Mouse (Mus musculus): ENCODE results near the gene Olfr1508.

GRCm38 (mm10) chr14:52427686-52428085, 39.6 kb downstream of the Olfr1508 start:
- TF ChIP-seq MAX (IDR thresholded peaks at IDR 0.05; ENCODE audit: low read depth) (no peak), E2F4 (IDR thresholded peaks at IDR 0.05; ENCODE audit: insufficient read depth) (no peak)

Measured in myocyte (in vitro differentiated cells).